Mouse (Mus musculus) limb, embryonic 11.5 days (tissue): Measurements from ENCODE around the gene Fam185a. TPM values are rescaled to one million over a fixed set of nuclear protein-coding genes. Genes with fewer than 3 reads are reported as not detected.

ENCODE experiments used
- ATAC-seq: fragments of 200-750 bp; cut with Nextera tagmentation; 2 replicates; pipeline ENCODE4 v1.8.0; 2017; ENCODE audit warnings: low read depth; ENCODE audit not compliant: insufficient number of reproducible peaks, low FRiP score, low TSS enrichment
- DNase-seq: peaks from one replicate; pipeline ENCODE4 v3.0.0-alpha.2; 2015; ENCODE audit warnings: low spot score
- H3K27ac ChIP-seq: fragments of 300-500 bp; sonication (generic); replicated peaks from 2 replicates; pipeline ENCODE4 v1.5.1; 2014; ENCODE audit warnings: low read depth, mild to moderate bottlenecking, low read length
- H3K27me3 ChIP-seq: fragments of 300-500 bp; sonication (generic); 2 replicates; pipeline ENCODE4 v1.6.1; 2014; ENCODE audit warnings: mild to moderate bottlenecking, low read length, mixed read lengths; ENCODE audit not compliant: control insufficient read depth, insufficient read depth
- H3K36me3 ChIP-seq: fragments of 300-500 bp; sonication (generic); 2 replicates; pipeline ENCODE4 v1.6.1; 2014; ENCODE audit warnings: mild to moderate bottlenecking, low read length, moderate library complexity, mixed read lengths; ENCODE audit not compliant: control insufficient read depth, insufficient read depth
- H3K4me1 ChIP-seq: fragments of 300-500 bp; sonication (generic); 2 replicates; pipeline ENCODE4 v1.6.1; 2014; ENCODE audit warnings: low read length, mixed read lengths; ENCODE audit not compliant: control insufficient read depth, insufficient read depth
- H3K4me2 ChIP-seq: fragments of 300-500 bp; sonication (generic); 2 replicates; pipeline ENCODE4 v1.6.1; 2014; ENCODE audit warnings: low read depth, mild to moderate bottlenecking, moderate library complexity; ENCODE audit not compliant: severe bottlenecking
- H3K4me3 ChIP-seq: fragments of 300-500 bp; sonication (generic); 2 replicates; pipeline ENCODE4 v1.5.1; 2014; ENCODE audit warnings: low read depth, low read length
- H3K9ac ChIP-seq: fragments of 300-500 bp; sonication (generic); 2 replicates; pipeline ENCODE4 v1.6.1; 2014; ENCODE audit warnings: mild to moderate bottlenecking, low read length
- H3K9me3 ChIP-seq: fragments of 300-500 bp; sonication (generic); 2 replicates; pipeline ENCODE4 v1.6.1; 2016; ENCODE audit warnings: low read length; ENCODE audit not compliant: control insufficient read depth
- WGBS: fragments of 180-500 bp; shearing (Covaris S2); extraction: QIAGEN DNeasy Blood & Tissue Kit; methylation state at CpG from one replicate; pipeline ENCODE4 v1.1.7; 2014; 5-methylcytosine and 5-hydroxymethylcytosine counted together
- polyA plus RNA-seq: library from polyadenylated mRNA; unstranded; fragments of >200 nt; fragmentation: Nextera tagmentation; extraction: Ambion mirVana; gene quantifications from 2 replicates; pipeline ENCODE4 v1.2.1, GENCODE M21; 2014

The Fam185a gene
- polyA plus RNA-seq, 1 experiment from 2014 or later: 6.0 TPM

- WGBS: 46% methylated on average over 8 of the region's 8 CpGs
- H3K27me3 ChIP-seq: no peaks in the 10 kb centered on the region
- no peaks in the 10 kb centered on the region for H3K4me1 ChIP-seq
- no peak for ATAC-seq
- no peak overlapping the region for H3K4me3 ChIP-seq
- no peak for DNase-seq
- H3K4me2 ChIP-seq: no peak overlapping the region
- H3K9ac ChIP-seq: no peak overlapping the region
- no peaks in the 10 kb centered on the region for H3K36me3 ChIP-seq
- no peak overlapping the region for H3K27ac ChIP-seq
- no peaks in the 10 kb centered on the region for H3K9me3 ChIP-seq
These were observed 58.5 kb downstream of the Fam185a start for GRCm38 (mm10) chr5:21483275-21483674.

- H3K9me3 ChIP-seq: no peaks in the 10 kb centered on the region
- no peaks in the 10 kb centered on the region for H3K27me3 ChIP-seq
- DNase-seq (no peak), ATAC-seq (no peak)
- no peak overlapping the region for H3K9ac ChIP-seq
- no peaks in the 10 kb centered on the region for H3K4me1 ChIP-seq
- no peaks in the 10 kb centered on the region for H3K36me3 ChIP-seq
- 89% methylated on average over 8 of the region's 8 CpGs for WGBS
- H3K27ac ChIP-seq: no peak overlapping the region
- H3K4me2 ChIP-seq: no peak overlapping the region
- H3K4me3 ChIP-seq: no peak overlapping the region
These were observed 60.6 kb downstream of the Fam185a start for GRCm38 (mm10) chr5:21485197-21485829.

- Histone ChIP-seq H3K4me1 (no peaks in the 10 kb centered on the region), H3K4me2 (no peak overlapping the region), H3K36me3 (no peaks in the 10 kb centered on the region), H3K27me3 (no peaks in the 10 kb centered on the region), H3K27ac (no peak overlapping the region), H3K9me3 (no peaks in the 10 kb centered on the region), H3K4me3 (no peak overlapping the region), H3K9ac (no peak overlapping the region)
- 78% methylated on average over 5 of the region's 5 CpGs for WGBS
- no peak for ATAC-seq
- no peak for DNase-seq
These were observed 62.0 kb downstream of the Fam185a start for GRCm38 (mm10) chr5:21486798-21487197.

GRCm38 (mm10) chr5:21487306-21487705, 62.5 kb downstream of the Fam185a start:
- Histone ChIP-seq H3K36me3 (no peaks in the 10 kb centered on the region), H3K4me1 (no peaks in the 10 kb centered on the region), H3K4me3 (no peak overlapping the region), H3K9ac (no peak overlapping the region), H3K9me3 (no peaks in the 10 kb centered on the region), H3K27ac (no peak overlapping the region), H3K4me2 (no peak overlapping the region), H3K27me3 (no peaks in the 10 kb centered on the region)
- no peak for ATAC-seq
- 93% methylated on average over 3 of the region's 3 CpGs for WGBS
- DNase-seq: no peak

- Histone ChIP-seq H3K4me3 (no peak overlapping the region), H3K27me3 (no peaks in the 10 kb centered on the region), H3K27ac (no peak overlapping the region), H3K4me1 (no peaks in the 10 kb centered on the region), H3K9me3 (no peaks in the 10 kb centered on the region), H3K9ac (no peak overlapping the region), H3K4me2 (no peak overlapping the region), H3K36me3 (no peaks in the 10 kb centered on the region)
- no peak for ATAC-seq
- WGBS: 89% methylated on average over 3 of the region's 3 CpGs
- no peak for DNase-seq
These were observed 63.0 kb downstream of the Fam185a start for GRCm38 (mm10) chr5:21487716-21488115.

- Histone ChIP-seq H3K4me3 (no peak overlapping the region), H3K27ac (no peak overlapping the region), H3K36me3 (no peaks in the 10 kb centered on the region), H3K9ac (no peak overlapping the region), H3K4me1 (no peaks in the 10 kb centered on the region), H3K27me3 (no peaks in the 10 kb centered on the region), H3K4me2 (no peak overlapping the region), H3K9me3 (no peaks in the 10 kb centered on the region)
- WGBS: 95% methylated on average over 5 of the region's 5 CpGs
- ATAC-seq (no peak), DNase-seq (no peak)
These were observed 63.7 kb downstream of the Fam185a start for GRCm38 (mm10) chr5:21488506-21488905.

GRCm38 (mm10) chr5:21489135-21489534, 64.4 kb downstream of the Fam185a start:
- no peak overlapping the region for H3K27ac ChIP-seq
- H3K4me2 ChIP-seq: no peak overlapping the region
- no peaks in the 10 kb centered on the region for H3K4me1 ChIP-seq
- H3K36me3 ChIP-seq: no peaks in the 10 kb centered on the region
- H3K9ac ChIP-seq: no peak overlapping the region
- no peaks in the 10 kb centered on the region for H3K9me3 ChIP-seq
- no peaks in the 10 kb centered on the region for H3K27me3 ChIP-seq
- DNase-seq (no peak), ATAC-seq (no peak)
- H3K4me3 ChIP-seq: no peak overlapping the region
- WGBS: 80% methylated on average over 4 of the region's 4 CpGs

- ATAC-seq (no peak), DNase-seq (no peak)
- Histone ChIP-seq H3K9ac (no peak overlapping the region), H3K27me3 (no peaks in the 10 kb centered on the region), H3K27ac (no peak overlapping the region), H3K4me1 (peaks cover 4% of the 10 kb centered on the region; the same call in 1 of the 2 replicates), H3K36me3 (no peaks in the 10 kb centered on the region), H3K4me2 (no peak overlapping the region), H3K4me3 (no peak overlapping the region), H3K9me3 (no peaks in the 10 kb centered on the region)
- 84% methylated on average over 2 of the region's 2 CpGs for WGBS
These were observed 66.7 kb downstream of the Fam185a start for GRCm38 (mm10) chr5:21491469-21491868.

GRCm38 (mm10) chr5:21492213-21492612, 67.5 kb downstream of the Fam185a start:
- H3K4me2 ChIP-seq: no peak overlapping the region
- H3K36me3 ChIP-seq: no peaks in the 10 kb centered on the region
- peaks cover 4% of the 10 kb centered on the region; the same call in 1 of the 2 replicates for H3K4me1 ChIP-seq
- DNase-seq: no peak
- ATAC-seq: no peak
- H3K9me3 ChIP-seq: no peaks in the 10 kb centered on the region
- H3K4me3 ChIP-seq: no peak overlapping the region
- no peak overlapping the region for H3K27ac ChIP-seq
- 84% methylated on average over 3 of the region's 3 CpGs for WGBS
- no peak overlapping the region for H3K9ac ChIP-seq
- H3K27me3 ChIP-seq: no peaks in the 10 kb centered on the region
